Mouse (Mus musculus) splenic B cell, adult 2 months (primary cell): Measurements from ENCODE around the gene Cops9.

Experiments
- DNase-seq: peaks from one replicate; pipeline ENCODE4 v3.0.0-alpha.2; 2011; ENCODE audit warnings: low read depth, low spot score
- H3K27me3 ChIP-seq: 2 replicates; pipeline ENCODE4 v1.6.1; 2012; ENCODE audit warnings: mild to moderate bottlenecking, low read length, moderate library complexity, mixed read lengths; ENCODE audit not compliant: control insufficient read depth, poor library complexity, insufficient read depth, severe bottlenecking
- H3K36me3 ChIP-seq: 2 replicates; pipeline ENCODE4 v1.6.1; 2012; ENCODE audit warnings: mild to moderate bottlenecking, low read length, moderate library complexity, mixed read lengths; ENCODE audit not compliant: control insufficient read depth, poor library complexity, insufficient read depth, severe bottlenecking

The Cops9 gene

DNA sequence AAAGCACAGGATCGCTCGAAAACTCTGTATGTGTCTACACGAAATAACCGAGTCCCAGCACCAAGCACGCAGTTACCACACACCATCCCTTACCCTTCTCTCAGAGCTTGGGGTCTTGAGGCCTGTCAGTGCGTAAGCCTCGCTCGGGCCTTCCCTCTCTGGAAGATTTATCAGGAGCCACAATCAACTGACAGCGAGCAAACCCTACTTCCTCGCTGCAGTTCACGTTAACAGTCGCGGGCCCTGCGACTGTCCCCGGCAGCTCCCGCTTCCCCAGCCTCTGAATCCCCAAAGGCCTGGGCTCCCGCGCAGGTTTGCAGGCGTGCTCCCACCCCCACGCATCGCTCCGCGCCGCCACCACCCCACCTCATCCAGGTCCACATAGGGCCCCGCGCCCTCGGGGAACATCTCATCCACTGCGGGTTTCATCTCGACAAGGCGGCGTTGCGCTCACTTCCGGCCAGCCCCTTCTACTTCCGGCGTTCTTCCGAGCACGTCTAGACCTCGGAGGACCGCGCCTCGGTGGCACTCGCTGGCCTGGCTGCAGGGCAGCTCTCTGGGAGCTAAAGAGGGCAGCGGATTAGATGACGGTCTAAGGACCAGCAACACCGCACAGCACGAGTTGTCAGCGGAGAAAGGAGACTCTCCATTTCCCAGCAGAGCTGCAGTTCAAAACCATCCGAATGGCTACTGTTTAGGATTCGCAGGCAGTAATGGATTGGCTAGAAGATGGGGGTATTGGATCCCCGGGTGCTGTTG lies at the start of gene Cops9:
Cops9 (minus strand) TSS at position 472 of the 759 bp plus-strand sequence.
- H3K27me3 ChIP-seq = no peaks in the 10 kb centered on the region
- peaks cover 6% of the 10 kb centered on the region for H3K36me3 ChIP-seq
- peak; percentile 91 for DNase-seq

DNA sequence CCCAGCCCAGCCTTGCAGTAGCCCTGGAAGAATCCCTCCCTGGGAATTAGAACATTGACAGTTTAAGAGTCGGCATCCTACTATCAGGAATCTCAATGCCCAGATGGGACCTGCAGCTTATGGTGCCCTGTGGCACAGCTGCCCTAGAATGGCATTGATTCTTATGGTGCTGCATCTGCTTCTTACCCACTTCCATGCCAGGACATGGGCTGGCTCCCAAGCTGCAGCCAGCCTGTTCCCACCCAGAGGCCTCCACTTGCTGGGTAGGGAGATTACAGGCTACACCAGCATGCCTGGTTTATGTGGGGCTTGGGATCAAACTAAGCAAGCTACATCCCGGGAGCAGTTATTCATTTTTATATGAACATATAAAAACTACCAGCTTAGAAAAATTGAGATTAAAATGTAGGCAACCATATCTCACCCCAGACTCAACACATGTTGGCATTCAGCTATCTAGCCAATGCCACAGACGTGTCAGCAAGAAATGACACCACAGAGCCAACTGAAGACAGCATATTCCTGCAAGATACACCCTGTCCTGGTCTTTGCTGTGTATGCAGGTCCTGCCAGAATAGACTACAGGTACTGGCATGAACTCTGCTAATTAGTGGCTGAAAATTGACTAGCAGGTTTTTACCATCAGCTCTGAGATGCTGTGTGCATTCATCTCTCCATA lies 49.5 kb upstream of the Cops9 start:
- Histone ChIP-seq H3K36me3 (no peaks in the 10 kb centered on the region), H3K27me3 (no peaks in the 10 kb centered on the region)
- no peak for DNase-seq

DNA sequence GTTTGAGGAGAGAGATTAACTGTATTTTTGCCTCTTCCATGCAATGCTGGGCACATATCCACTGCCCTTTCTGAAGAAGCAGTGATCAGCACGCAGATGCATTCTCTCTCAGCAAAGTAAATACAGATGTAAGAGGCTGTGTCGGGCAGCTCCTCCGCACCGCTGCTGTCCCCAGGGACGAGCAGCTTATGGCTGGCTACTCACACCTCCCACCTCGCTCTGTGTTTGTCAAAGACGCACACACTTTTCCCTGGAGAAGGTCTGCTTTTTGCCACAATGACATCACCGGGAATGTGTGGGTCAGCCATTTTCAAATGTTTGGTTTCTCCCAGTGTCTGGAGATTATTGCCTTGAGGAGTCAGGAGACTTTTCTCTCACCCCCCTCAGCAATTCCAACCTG lies 45.2 kb upstream of the Cops9 start:
- Histone ChIP-seq H3K27me3 (no peaks in the 10 kb centered on the region), H3K36me3 (no peaks in the 10 kb centered on the region)
- DNase-seq = no peak

DNA sequence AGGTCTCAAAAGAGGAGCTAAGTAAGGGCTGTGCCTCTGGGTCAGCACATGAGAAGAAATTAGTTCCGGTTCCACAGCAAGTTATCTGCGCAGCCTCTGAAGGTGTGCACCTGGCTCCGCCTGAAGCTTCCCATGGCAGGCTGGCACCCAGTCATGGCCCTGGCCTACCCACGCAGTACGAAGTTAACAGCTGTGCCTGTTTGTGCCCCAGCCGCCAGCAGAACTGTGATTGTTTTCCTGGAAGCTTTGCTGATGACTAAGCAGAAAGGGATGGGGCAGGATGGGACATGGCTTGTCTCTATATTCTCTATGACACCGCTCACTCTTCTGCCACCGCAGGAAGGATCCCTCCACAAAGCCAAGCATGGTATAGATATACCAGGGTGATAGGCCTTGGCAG lies 41.4 kb upstream of the Cops9 start:
- no peak for DNase-seq

DNA sequence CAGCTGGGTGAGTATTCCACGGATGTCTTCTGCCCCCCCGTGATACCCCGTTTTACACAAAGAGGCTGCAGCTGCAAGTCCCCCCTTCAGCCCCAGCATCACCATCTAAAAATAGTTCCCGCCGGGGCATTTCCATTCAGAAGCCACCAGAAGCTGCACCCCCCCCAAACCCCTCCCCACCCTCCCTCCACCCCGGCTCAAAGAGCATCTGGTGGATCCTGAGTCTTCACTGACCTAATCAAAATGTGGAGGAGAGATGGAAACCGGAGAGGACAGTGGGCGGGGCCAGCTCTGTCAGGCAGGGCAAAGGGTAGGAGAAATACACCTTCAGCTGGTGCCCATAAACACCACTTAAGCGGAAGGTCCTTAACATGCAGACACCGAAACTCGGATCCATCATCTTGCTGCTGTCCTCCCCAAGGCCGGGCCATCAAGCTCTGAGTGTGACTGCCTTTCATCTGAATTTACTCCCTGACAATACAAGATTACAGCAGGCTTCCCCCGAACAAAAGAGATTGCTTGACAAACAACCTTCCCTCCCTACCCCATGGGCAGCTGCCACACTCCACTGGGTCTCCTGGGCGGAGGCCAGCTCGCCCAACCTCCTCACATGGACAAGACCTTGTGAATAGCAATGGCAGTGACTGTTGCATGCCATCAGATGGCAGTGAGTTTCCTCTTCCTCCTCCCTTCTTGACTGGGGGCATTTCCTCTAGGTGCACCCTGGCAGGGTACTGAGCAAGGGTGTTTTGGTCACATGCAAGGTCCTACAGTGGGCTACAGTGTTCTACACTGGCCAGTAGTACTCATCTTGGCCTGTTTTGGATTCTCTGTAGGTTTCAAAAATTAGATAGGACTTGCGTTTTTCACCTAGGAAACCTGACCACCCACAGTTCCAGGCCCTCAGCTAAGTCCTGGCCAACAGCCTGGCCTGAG lies 39.2 kb upstream of the Cops9 start:
- Histone ChIP-seq H3K27me3 (no peaks in the 10 kb centered on the region), H3K36me3 (no peaks in the 10 kb centered on the region)
- no peak for DNase-seq

More for the DNA sequence above, 41.4 kb upstream of the Cops9 start:
- no peaks in the 10 kb centered on the region for H3K36me3 ChIP-seq
- no peaks in the 10 kb centered on the region for H3K27me3 ChIP-seq

DNA sequence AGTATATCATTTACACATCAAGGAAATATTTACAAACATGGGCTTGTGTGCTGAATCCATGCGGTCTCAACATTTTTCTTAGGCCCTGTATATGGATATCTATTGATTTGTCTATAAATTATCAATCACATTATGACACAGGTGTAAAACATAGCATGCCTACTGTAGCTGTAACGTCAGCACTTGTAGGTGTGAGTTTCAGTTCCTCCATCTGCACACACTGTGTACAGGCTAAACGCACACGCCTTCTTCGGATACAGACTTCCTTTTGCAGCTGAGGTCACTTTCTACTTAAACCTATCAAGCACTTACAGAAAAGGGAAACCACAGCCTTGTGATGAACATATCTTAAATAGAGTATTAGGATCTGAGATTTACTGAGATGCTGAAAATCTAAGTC lies 37.0 kb upstream of the Cops9 start:
- peak; percentile 17 for DNase-seq
- Histone ChIP-seq H3K27me3 (no peaks in the 10 kb centered on the region), H3K36me3 (no peaks in the 10 kb centered on the region)

DNA sequence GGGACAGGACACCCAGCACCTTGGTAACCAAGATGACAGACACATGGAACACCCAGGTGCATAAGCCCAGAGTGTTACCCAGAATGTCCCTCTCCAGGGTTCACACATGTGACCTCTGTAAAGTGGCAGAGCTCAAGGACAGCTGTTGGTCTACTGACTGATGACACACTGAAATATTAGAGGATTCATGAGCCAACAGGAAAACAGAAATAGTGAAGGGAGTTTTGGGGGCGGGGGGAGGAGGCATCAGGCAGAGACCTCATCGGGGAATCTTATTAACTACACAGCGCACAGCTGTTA lies 34.8 kb upstream of the Cops9 start:
- Histone ChIP-seq H3K27me3 (no peaks in the 10 kb centered on the region), H3K36me3 (no peaks in the 10 kb centered on the region)
- DNase-seq = no peak

DNA sequence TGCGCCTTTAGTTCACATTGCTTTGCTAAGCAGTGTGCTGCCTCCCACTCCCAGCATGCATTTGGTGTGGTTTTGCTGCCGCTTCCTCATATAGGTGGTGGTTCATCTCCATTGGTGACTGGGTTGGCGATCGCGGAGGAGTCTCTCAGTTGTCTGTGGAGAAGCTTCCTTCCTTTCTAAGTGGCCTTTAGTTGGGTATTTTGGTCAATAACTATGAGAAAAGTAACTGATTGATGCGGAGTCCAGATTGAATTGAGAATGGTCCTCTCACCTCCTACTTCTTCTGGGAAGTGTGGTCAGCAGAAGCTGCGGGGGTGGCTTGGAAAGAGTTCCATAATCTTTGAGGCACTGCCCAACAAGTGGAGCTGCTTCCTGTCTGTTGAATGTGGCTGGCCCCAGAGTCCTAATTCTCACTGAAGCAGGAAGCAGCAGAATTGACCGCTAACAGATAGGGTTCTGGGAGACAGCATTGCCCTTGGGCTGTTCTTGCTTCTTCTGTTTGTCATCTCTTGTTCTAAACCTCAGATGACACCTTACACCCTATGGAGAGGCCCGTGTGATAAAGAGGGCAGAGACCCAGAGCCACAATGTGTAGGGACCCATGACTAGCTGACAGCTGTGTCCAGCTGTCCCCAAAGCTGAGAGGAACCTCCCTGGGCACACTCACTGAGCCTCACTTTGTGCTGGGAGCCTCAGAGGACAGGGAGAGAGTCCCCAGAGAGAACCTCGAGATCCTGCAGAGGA lies 34.3 kb upstream of the Cops9 start:
- H3K27me3 ChIP-seq = no peaks in the 10 kb centered on the region
- no peak for DNase-seq

DNA sequence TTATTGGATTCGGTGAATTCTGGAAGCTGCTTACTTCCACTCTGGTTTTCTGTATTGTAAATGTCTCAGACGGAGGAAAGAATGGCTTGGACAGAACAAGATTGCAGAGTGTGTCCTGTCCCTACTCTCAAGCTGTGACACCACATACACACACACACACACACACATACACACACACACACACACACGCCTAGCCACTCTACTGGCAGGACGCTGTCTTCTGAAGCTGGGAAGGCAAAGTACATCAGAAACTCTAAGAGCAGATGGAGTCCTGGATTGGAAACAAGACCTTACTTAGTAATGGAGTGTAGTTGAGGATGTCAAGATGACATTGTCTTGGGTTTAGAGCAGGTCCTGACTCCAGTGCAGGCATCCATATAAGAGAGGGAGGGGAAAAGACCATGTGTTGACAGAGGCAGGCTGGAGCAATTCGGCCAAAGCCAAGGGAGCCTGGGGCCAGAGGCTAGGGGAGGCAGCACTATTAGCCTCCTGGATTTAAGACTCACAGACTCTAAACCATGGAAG lies 31.5 kb upstream of the Cops9 start:
- no peak for DNase-seq
- no peaks in the 10 kb centered on the region for H3K36me3 ChIP-seq
- no peaks in the 10 kb centered on the region for H3K27me3 ChIP-seq

More for the DNA sequence above, 34.3 kb upstream of the Cops9 start:
- H3K36me3 ChIP-seq = no peaks in the 10 kb centered on the region

DNA sequence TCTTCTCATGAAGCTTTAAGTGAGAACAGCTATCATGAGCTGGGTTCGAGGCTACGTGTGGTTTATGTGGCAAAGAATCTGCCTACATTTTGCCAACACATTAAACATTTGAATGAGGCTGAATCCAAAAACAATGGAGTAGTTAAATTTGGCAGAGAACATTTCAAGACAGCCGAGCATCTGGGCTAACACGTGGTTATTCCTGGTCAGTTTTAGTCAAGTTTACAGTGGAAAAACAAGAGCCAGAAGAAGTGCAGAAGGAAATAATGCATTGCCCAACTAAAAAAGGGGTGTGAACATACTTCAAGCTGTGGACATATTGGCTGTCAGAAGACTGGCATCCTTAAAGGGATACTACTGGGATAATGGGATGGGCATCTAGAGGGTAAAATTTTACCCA lies 29.5 kb upstream of the Cops9 start:
- H3K36me3 ChIP-seq = no peaks in the 10 kb centered on the region
- DNase-seq = no peak
- no peaks in the 10 kb centered on the region for H3K27me3 ChIP-seq

DNA sequence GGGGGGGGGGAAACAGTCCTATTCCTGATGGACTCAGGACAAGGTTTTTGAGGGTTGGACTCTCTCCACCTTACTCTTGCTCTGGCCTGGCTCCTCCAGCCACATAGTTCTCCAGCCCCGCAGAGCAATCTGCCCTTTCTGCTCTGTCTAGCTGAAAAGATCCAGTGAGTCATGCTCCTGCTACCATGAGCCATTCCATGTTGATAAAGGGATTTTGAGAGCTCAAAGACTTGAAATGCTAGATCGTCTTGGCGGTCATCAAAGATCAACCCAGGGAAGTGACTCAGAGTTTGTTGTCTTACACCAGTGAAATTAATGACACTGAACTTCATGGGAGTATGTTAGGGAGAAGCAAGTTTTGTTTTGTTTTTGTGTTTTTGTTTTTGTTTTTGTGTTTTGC lies 27.6 kb upstream of the Cops9 start:
- H3K27me3 ChIP-seq = no peaks in the 10 kb centered on the region
- no peak for DNase-seq
- H3K36me3 ChIP-seq = no peaks in the 10 kb centered on the region

DNA sequence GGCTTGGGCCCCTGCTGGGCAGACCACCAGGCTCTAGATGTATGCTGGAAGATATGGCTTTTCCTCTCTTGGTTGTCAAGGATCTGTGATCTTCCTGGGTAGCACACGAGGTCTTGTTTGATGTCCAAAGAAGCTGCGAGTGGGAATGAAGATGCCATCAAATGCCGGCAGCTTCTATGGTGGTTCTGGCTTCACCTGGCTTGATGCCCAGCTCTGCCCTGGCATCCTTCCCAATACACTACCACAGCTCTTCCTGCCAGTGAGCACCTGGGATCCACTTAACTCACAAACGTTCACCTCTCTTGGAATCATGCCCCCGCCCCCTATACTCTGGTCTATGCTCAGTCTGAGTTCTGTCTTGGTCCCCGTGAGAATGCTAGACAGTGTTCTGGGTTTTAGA lies 25.3 kb upstream of the Cops9 start:
- DNase-seq = no peak
- Histone ChIP-seq H3K27me3 (no peaks in the 10 kb centered on the region), H3K36me3 (no peaks in the 10 kb centered on the region)

DNA sequence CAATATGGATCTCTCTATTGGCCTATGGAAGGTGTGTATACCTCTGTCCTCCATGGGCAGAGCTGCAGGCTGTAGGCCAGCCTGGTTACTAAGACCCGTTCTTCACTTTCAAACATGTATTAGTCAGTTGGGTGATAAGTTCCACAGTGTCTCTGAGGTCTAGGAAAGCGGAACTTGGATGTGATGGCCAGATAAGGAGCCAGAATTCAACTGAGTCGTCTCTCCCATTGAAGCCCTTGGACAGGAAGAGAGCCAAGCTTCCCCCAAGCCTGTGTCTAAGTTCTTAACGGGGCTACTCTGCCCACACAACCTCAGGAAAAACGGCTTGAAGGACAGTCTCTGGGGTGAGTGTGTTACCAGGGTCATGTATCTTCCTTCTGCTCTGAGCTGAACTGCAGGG lies 17.6 kb upstream of the Cops9 start:
- no peak for DNase-seq
- Histone ChIP-seq H3K27me3 (no peaks in the 10 kb centered on the region), H3K36me3 (no peaks in the 10 kb centered on the region)

DNA sequence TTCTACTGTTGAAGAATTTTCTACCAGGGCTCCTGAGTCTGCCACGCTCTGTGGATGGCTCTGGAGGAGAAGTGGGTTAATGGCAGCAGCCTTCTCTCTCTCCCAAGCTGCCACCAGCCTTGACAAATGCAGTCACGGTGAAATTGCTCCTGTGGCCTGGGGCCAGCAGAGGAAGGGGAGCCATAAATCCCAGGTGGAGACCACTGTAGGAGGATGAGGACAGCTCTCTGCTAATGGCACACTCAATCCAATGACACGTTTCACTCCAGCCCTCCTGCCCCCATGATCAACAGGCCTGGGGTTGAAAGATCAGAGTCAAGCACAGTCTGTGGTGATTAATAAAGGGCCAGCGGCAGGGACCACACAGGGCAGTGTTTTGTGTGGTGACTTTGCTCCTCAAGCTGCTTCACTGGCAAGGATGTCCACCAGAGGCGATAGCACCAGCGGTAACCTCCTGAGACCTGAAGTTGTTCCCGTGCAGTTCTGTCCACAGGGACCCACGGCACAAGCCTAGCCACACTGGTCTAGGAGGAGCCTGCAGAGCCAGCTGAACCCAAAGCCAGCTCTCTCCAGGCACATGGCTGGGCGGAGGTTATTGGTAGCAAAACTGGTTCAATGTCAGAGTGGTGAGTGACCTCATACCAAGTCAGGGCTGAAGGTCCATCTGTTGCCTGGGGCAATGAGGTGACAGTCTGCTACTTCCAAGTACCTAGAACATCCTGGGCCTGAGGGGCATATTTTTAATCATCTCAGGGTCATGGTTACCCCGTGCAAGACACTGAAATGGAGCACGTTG lies 15.4 kb upstream of the Cops9 start:
- no peak for DNase-seq
- Histone ChIP-seq H3K27me3 (no peaks in the 10 kb centered on the region), H3K36me3 (no peaks in the 10 kb centered on the region)
